Mouse (Mus musculus) macrophage (primary cell): ENCODE measurements around the gene Pus7l. TPM values are rescaled to one million over a fixed set of nuclear protein-coding genes. Genes with fewer than 3 reads are reported as not detected.
A peak's percentile ranks its signal among the peaks of the same experiment; 100 is the strongest.

Source experiments
- H3K27ac ChIP-seq: fragments of 350-480 bp; formaldehyde crosslinking; 2 replicates; pipeline ENCODE4 v1.9.0; 2021
- H3K36me3 ChIP-seq: fragments of 350-480 bp; formaldehyde crosslinking; 2 replicates; pipeline ENCODE4 v1.9.0; 2021; ENCODE audit errors: inconsistent target
- H3K4me3 ChIP-seq: fragments of 350-480 bp; formaldehyde crosslinking; 2 replicates; pipeline ENCODE4 v1.9.0; 2021; ENCODE audit errors: inconsistent target
- H3K79me2 ChIP-seq: fragments of 350-480 bp; formaldehyde crosslinking; 2 replicates; pipeline ENCODE4 v1.9.0; 2021; ENCODE audit errors: inconsistent target
- WGBS: methylation state at CpG from one replicate; pipeline ENCODE4 v1.1.7; 2026; ENCODE audit warnings: inconsistent platforms; ENCODE audit not compliant: missing documents; 5-methylcytosine and 5-hydroxymethylcytosine counted together
- polyA plus RNA-seq: library from polyadenylated mRNA; stranded (reverse); fragments of 250-400 nt; gene quantifications from 3 replicates; pipeline ENCODE4 v1.2.4, GENCODE M21; 2018; ENCODE audit warnings: inconsistent platforms
- total RNA-seq, 78 experiments: library from RNA; depleted of rRNA; stranded (reverse); fragments of 250-400 nt; gene quantifications; 1 replicate in 9 of 78; 2 replicates in 24 of 78; 3 replicates in 43 of 78; 4 replicates in 2 of 78; pipeline ENCODE4 v1.2.4; 2018; ENCODE audit warnings: inconsistent platforms in 56 of 78

The Pus7l gene
- total RNA-seq (2018; cell fraction: chromatin; rRNA removed), result 1 to 10 TPM; 1.3 to 8.9 (median 5.4) TPM
- 1 to 10 TPM in 24 of 26 experiments, under 1 TPM in 2; 0.57 to 3.4 (median 2.2) TPM for total RNA-seq (2018; cell fraction: cytosol; rRNA removed)
- total RNA-seq (2018; cell fraction: nucleus; rRNA removed), result 10 to 100 TPM in 2 of 26 experiments, 1 to 10 TPM in 23, under 1 TPM in 1; 0.92 to 10.7 (median 4.9) TPM
- 2.7 to 4.6 TPM (median 3.0 TPM) in 3 replicates for polyA plus RNA-seq

DNA sequence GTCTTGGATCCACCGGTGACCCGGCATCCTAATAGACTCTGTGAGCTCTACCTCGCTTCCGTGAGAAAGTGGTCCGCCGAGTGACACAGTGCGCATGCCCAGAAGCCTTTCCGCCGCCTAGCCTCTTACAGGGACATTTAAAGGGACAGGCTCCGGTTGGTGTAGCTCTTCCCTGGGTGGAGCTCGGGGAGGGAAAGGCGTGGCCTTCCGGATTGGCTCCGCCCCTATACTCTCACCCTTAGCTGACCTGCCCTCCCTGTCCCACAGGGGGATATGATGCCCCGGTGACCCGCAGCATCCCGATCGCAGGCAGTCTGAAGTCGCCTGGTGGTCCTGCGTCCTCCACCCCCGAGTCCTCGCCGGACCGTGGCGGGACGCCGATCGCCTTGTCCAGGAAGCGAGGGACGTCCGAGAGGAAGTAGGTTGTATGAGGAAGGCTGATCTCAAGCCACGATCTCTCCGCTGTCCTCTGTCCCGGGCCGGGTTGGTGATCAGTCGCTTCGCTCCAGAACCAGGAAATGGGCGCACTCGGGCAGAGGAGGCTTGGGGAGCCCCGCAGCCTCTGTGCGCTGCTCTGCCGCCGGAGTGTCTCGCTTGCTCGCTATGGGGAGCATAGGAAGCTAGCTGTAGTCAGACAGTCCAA, at the start of gene Pus7l, which contains the start of gene Irak4:
TSS of gene Pus7l (minus strand) at position 139 of the 643 bp plus-strand sequence.
TSS of gene Irak4 (plus strand) at position 235 of the 643 bp plus-strand sequence.
- whole genome bisulfite sequencing, result under 1% methylated on average over 45 of the region's 45 CpGs
- peaks cover 16% of the 10 kb centered on the region; the same call in 1 of the 2 replicates for H3K36me3 ChIP-seq
- peaks cover 31% of the 10 kb centered on the region for H3K79me2 ChIP-seq
- H3K4me3 ChIP-seq, result peak within 1 kb of the TSS; percentile 74
- peak within 1 kb of the TSS; percentile 76 for H3K27ac ChIP-seq

DNA sequence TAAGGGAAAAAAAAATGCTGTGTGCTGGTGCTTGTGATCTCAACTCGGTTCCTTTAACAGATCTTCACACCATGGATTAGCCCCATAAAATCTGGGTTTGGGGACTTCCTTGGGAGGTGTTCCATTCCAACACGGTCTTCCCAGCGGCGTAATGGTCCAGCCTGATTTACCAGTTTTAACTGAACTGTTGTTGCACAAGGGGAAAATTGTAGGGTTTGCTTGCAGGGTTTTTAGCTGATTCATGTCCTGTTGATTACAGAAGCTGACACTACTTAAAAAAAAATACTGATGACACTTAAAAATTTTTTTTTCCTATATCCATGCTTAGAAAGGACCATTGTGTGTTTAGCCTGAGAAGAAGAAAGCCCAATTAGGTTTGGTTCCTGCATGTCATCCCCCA, 48.0 kb upstream of the Pus7l start:
- Histone ChIP-seq H3K27ac (peak overlapping the region; percentile 89), H3K4me3 (no peak overlapping the region), H3K36me3 (no peaks in the 10 kb centered on the region), H3K79me2 (peaks cover 31% of the 10 kb centered on the region)
- 17% methylated on average over 4 of the region's 4 CpGs for WGBS

GRCm38 (mm10) chr15:94590083-94590482, 46.7 kb upstream of the Pus7l start:
- Histone ChIP-seq H3K36me3 (peaks cover 13% of the 10 kb centered on the region), H3K79me2 (peaks cover 44% of the 10 kb centered on the region), H3K27ac (peak overlapping the region; percentile 89), H3K4me3 (no peak overlapping the region)
- 21% methylated on average over 8 of the region's 8 CpGs for WGBS

- H3K4me3 ChIP-seq, result peak within 1 kb of the TSS; percentile 93
- WGBS, result under 1% methylated on average over 61 of the region's 70 CpGs
- H3K27ac ChIP-seq, result peak within 1 kb of the TSS; percentile 89
- peaks cover 50% of the 10 kb centered on the region for H3K79me2 ChIP-seq
- peaks cover 19% of the 10 kb centered on the region for H3K36me3 ChIP-seq
These were observed 46.1 kb upstream of the Pus7l start, which contains the start of gene Twf1 for GRCm38 (mm10) chr15:94589219-94590075. Twf1 (minus strand) TSS chr15:94589889.

DNA sequence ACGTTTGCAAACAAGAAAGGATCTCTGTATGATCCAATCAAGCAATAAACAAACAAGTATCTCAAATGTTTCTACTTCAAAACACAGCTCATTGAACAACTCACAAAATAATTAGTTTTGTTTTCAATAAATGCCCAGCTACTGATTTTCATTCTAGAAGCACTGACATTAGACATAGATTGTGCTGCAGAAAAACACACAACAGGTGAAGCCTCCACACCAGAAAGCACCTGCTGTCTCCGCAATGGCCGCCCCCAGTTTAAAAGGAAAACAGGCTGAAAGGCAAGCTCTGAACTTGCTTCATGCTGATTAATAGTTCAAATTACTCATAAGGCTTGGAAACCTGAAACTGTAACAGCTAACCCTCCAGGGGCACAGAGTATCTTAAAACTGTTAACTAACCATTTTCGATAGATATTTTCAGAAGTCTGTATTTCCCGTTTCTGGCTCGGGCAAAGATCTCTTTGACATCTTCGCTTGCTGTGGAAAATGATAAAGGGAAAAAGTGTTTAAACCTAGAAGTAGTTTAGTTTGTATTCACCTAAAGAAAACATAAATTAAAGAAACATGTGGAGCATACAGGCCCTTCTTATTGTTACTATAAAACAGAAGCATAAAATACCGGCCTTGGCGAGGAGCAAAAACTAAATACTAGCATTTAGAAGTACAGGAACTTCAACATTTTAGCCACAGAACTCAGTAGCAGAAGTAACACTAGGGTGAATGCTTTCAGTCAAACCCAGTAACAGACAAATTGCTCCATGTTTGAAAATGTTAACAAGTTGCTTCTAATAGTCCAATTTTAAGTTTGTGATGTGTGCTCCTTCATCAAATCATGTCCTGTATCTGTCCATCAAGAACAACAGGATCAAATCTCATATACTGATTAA, 44.7 kb upstream of the Pus7l start:
- WGBS, result 82% methylated on average over 9 of the region's 9 CpGs
- H3K27ac ChIP-seq, result peak overlapping the region; percentile 66
- H3K36me3 ChIP-seq, result peaks cover 33% of the 10 kb centered on the region
- peak overlapping the region; percentile 93 for H3K4me3 ChIP-seq
- H3K79me2 ChIP-seq, result peaks cover 56% of the 10 kb centered on the region

DNA sequence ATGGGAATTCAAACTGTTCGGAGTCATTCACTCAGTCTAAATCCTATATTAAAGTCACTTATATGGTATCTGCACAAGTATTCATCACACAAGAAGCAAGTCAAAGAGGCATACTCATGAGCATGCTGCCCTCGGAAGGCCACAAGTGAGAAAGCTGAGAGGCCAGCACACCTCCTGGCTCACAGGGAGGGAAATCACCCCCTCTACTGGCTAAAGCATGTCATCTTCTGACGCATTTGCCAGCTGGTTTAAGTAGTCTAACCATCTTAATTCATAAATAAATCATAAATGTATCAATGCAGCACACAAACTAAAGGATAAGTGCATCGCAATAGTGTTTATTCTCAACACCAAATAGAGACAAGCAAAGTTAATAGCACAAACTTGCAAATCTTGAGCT, 41.4 kb upstream of the Pus7l start:
- Histone ChIP-seq H3K79me2 (peaks cover 56% of the 10 kb centered on the region), H3K27ac (no peak overlapping the region), H3K4me3 (no peak overlapping the region), H3K36me3 (peaks cover 65% of the 10 kb centered on the region)
- WGBS, result 93% methylated on average over 4 of the region's 4 CpGs

DNA sequence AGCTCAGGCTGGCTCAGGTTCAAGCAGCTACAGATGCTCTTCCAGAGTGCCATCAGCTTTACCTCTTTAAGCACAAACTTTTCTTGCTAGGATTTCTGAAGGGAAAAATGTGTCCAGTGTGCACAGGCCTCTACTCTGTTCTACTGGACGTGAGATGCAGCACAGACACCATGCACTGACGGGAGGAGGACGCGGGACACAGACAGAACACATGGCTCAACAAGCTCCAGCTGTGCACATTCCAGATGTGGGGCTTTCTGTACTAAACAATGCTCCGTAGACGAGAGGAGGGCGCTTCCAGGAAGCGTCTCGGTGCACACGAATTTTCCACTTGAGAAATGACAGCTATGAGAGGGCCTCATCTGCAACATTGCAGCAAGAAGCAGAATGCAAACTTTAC, 39.8 kb upstream of the Pus7l start:
- no peak overlapping the region for H3K27ac ChIP-seq
- no peak overlapping the region for H3K4me3 ChIP-seq
- H3K79me2 ChIP-seq, result peaks cover 43% of the 10 kb centered on the region
- peaks cover 75% of the 10 kb centered on the region for H3K36me3 ChIP-seq
- WGBS, result 97% methylated on average over 10 of the region's 10 CpGs

DNA sequence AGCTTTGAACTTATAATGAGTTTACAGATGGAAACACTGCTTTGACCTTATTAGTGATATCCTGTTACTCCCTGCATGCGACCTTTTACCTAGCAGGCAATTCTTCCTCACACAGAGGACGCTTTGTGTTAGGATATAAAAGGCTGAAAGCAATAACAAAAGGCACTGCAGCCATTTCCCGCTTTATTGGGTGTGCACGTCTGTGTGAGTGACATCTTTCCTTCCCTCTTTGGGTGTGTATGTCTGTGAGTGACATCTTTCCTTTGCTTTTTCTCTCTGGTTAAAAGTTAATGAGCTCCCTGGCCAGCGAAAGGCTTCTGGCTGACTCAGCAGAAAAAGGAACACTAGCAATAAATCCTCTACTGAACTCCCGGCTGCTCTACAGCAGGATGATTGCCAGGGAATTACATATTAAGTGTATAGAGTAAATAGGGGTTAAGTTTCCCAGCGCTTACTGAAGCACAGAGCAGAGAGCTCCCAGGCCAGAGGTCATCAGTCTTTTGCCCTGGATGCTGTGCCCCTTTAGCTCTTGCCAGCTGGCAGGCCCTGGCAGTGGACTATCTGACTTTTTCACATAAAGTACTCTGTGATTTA, 38.8 kb upstream of the Pus7l start:
- H3K27ac ChIP-seq, result no peak overlapping the region
- H3K36me3 ChIP-seq, result peaks cover 77% of the 10 kb centered on the region
- H3K79me2 ChIP-seq, result peaks cover 33% of the 10 kb centered on the region
- H3K4me3 ChIP-seq, result no peak overlapping the region
- 88% methylated on average over 7 of the region's 7 CpGs for WGBS

GRCm38 (mm10) chr15:94574566-94575268, 31.4 kb upstream of the Pus7l start:
- Histone ChIP-seq H3K27ac (no peak overlapping the region), H3K4me3 (no peak overlapping the region), H3K79me2 (no peaks in the 10 kb centered on the region), H3K36me3 (0 out of 2 replicates have a peak, but pooled peaks cover 12% of the 10 kb centered on the region)
- 88% methylated on average over 4 of the region's 4 CpGs for WGBS

- Histone ChIP-seq H3K4me3 (no peak overlapping the region), H3K27ac (no peak overlapping the region), H3K36me3 (peaks cover 15% of the 10 kb centered on the region; the same call in 1 of the 2 replicates), H3K79me2 (no peaks in the 10 kb centered on the region)
- 88% methylated on average over 7 of the region's 8 CpGs for WGBS
These were observed 29.4 kb upstream of the Pus7l start for GRCm38 (mm10) chr15:94572746-94573145.

DNA sequence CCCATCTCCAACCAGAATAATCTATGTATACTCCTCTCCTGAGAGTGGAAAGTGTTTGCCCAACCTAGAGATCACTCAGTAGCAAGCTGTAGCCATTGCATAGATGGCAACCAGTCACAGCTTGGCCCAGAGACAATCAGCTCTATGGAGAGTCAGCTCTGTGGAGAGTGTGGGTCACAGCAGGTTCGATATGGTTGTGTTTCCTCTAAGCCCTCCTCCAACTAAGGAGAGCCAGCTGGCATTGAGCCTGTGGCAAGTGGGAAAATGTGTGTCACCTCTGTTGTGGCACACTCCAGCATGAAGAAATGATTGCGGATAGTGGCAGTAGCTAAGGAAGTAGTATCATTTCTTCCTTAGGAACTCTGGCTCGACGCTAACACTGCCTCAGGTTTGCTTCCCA, 28.2 kb upstream of the Pus7l start:
- no peak overlapping the region for H3K27ac ChIP-seq
- H3K79me2 ChIP-seq, result no peaks in the 10 kb centered on the region
- peaks cover 17% of the 10 kb centered on the region; the same call in 1 of the 2 replicates for H3K36me3 ChIP-seq
- no peak overlapping the region for H3K4me3 ChIP-seq
- WGBS, result 96% methylated on average over 4 of the region's 4 CpGs

DNA sequence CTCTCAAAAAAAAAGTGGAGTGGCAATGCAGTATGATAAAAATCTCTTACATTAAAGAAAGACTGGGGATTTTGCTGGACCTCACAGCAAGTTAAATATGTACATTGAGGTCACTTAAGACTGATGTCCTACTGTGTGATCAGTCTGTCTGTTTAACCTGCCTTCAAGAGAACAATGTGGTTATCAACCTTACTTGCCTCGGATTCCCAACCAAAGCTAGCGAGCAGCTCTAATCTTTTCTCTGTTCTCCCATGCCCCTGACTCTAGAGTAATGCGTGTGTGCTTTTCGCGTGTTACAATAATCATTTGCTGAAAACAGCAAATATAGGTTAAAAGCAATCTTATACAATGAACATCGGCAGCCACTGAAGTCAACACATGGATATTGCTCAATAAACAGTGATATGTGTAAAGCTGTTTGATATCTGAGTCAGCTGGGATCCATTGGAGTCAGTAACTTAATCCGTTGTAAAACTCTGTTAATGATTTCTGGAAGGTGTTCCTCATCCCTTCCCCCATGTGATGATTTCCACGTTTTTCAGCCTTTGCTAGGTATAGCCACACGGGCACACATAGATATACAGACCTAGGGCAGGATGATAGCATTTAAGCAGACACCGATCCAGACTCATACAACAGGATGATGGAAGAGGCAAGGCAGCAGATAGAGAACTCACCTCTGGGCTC, 25.3 kb upstream of the Pus7l start:
- Histone ChIP-seq H3K79me2 (no peaks in the 10 kb centered on the region), H3K36me3 (peaks cover 19% of the 10 kb centered on the region; the same call in 1 of the 2 replicates), H3K27ac (no peak overlapping the region), H3K4me3 (no peak overlapping the region)
- WGBS, result 88% methylated on average over 10 of the region's 10 CpGs

- no peak overlapping the region for H3K4me3 ChIP-seq
- no peaks in the 10 kb centered on the region for H3K79me2 ChIP-seq
- peaks cover 44% of the 10 kb centered on the region for H3K36me3 ChIP-seq
- WGBS, result 15% methylated on average over 9 of the region's 9 CpGs
- H3K27ac ChIP-seq, result peak overlapping the region; percentile 39
These were observed 22.5 kb upstream of the Pus7l start for GRCm38 (mm10) chr15:94565854-94566253.
